Mouse (Mus musculus): ENCODE data around the gene Neil1.

Neil1 gene

GRCm38 (mm10) chr9:57148144-57148878 is at the start of gene Neil1:
TSS of gene Neil1 (minus strand) at chr9:57148305.
- peak; percentile 88 for DNase-seq

- no peak for DNase-seq
Observed at GRCm38 (mm10) chr9:57197414-57197813, 49.3 kb upstream of the Neil1 start.

GRCm38 (mm10) chr9:57196708-57197107 is 48.6 kb upstream of the Neil1 start:
- no peak for DNase-seq

- no peak for DNase-seq
Observed at GRCm38 (mm10) chr9:57168411-57168810, 20.3 kb upstream of the Neil1 start.

- no peak for DNase-seq
Observed at GRCm38 (mm10) chr9:57166173-57166572, 18.1 kb upstream of the Neil1 start.

GRCm38 (mm10) chr9:57163137-57163536 is 15.0 kb upstream of the Neil1 start:
- DNase-seq = no peak

DNA sequence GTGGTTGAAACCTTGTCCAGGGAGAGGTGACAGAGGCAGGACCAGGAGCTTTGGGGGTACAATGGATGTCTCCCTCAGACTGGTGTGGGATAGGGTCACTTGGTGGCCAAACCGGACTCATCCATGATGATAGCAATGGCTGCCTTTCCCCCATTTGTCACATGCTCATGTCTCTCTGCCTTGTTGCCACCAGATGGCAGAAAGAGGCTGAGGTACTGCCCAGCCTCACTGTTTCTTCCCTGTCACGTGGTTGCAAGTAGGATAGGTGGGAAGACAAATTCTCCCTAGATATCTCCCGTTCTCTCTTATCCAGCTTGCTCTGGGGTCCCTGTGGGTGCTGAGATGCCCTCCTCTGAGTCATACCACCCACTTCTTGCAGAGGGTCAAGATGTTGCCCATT is 14.4 kb upstream of the Neil1 start:
- DNase-seq = peak; percentile 31

DNA sequence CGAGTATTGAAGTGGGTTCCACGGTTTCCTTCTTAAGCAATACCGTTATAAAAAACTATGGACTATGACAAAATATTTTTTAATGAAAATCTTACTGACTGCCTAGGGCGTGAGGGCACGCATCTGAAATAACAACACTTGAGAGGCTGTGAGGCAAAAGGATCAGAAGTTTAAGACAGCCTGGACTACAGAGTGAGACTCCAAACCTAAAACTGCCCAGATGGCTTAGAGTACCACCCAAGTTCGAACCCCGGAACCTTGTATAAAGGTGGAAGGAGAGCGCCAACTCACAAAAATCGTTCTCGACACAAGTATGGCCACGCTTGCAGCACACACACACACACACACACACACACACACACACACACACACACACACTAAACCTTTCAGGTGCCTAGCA is 10.4 kb upstream of the Neil1 start:
- no peak for DNase-seq

GRCm38 (mm10) chr9:57158013-57158470 is 9.9 kb upstream of the Neil1 start, which contains the start of gene Commd4:
TSS of gene Commd4 (minus strand) at chr9:57158331.
- DNase-seq = peak; percentile 87

GRCm38 (mm10) chr9:57157499-57157898 is 9.4 kb upstream of the Neil1 start:
- no peak for DNase-seq

- DNase-seq = no peak
Observed at GRCm38 (mm10) chr9:57156823-57157222, 8.7 kb upstream of the Neil1 start.

GRCm38 (mm10) chr9:57156383-57156782 is 8.3 kb upstream of the Neil1 start:
- DNase-seq = no peak

DNA sequence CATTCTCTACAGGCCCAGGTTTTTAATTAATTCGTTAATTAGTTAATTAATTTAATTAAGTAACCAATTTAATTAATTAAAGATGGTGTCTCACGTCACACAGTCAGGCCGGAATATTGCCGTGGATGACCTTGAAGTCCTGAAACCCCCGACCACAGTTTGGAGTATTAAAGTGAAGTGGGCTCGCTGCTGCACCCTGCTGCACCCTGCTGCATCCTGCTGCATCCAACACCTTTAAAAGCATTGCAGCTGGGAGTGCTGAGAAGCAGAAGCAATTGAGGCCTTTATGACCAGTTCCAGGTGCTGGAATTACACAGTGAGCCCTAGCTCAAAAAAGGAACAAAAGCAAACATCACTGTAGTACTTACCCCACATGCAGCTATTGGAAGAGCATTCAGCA is 4.2 kb upstream of the Neil1 start:
- DNase-seq = no peak

GRCm38 (mm10) chr9:57150192-57150591 is 2.1 kb upstream of the Neil1 start:
- no peak for DNase-seq

GRCm38 (mm10) chr9:57149021-57149420 is 916 bp upstream of the Neil1 start:
- no peak for DNase-seq

- DNase-seq = no peak
Observed at GRCm38 (mm10) chr9:57147205-57148143, 631 bp downstream of the Neil1 start.

DNA sequence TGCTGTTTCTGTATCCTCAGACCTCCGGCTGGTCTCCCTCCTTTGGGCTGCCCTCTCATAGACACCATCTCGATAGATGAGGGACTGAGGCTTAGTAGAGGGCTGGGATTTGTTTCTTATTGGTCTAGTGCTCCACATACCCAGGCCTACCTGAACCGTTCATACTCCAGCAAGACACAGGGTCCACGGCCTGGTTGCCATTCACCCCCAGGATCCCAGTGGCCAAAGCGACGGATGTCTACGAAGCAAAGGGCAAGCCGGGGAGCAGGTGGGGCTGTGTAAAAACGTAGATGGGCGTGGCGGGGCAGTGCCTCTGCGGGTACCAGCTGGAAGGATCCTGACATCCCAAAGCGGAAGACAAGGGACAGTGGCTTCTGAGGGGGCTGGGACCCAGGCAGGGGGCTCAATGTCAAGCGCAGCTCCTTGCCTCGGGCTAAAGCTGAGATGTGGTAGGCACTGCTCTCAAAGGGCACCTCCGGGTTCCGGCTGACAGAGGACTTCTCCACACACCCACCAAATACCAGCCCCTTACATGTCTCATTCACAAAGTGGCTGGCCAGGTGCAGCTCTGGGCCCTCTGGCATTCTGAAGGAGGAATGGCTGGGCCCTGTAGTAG is 1.5 kb downstream of the Neil1 start:
- no peak for DNase-seq

DNA sequence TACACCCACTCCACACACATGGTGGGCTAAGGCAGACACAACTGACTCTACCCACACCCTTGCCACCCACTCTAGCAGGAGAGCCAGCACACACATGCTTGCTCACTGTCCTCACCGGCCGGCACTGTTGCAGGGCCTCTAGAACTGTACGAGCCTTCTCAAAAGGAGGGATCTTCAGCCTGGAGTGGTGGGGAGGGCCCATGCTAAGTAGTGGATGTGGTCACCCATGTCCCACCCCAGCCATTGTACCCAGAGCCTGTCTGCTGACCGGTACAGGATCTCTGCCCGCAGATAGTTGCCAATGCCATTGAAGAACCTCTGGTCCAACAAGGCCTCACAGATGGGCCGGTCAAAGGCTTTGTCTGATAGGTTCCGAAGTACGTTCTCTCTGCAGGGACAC is 3.3 kb downstream of the Neil1 start:
- DNase-seq = no peak

- no peak for DNase-seq
Observed at GRCm38 (mm10) chr9:57143212-57143611, 4.9 kb downstream of the Neil1 start.

DNA sequence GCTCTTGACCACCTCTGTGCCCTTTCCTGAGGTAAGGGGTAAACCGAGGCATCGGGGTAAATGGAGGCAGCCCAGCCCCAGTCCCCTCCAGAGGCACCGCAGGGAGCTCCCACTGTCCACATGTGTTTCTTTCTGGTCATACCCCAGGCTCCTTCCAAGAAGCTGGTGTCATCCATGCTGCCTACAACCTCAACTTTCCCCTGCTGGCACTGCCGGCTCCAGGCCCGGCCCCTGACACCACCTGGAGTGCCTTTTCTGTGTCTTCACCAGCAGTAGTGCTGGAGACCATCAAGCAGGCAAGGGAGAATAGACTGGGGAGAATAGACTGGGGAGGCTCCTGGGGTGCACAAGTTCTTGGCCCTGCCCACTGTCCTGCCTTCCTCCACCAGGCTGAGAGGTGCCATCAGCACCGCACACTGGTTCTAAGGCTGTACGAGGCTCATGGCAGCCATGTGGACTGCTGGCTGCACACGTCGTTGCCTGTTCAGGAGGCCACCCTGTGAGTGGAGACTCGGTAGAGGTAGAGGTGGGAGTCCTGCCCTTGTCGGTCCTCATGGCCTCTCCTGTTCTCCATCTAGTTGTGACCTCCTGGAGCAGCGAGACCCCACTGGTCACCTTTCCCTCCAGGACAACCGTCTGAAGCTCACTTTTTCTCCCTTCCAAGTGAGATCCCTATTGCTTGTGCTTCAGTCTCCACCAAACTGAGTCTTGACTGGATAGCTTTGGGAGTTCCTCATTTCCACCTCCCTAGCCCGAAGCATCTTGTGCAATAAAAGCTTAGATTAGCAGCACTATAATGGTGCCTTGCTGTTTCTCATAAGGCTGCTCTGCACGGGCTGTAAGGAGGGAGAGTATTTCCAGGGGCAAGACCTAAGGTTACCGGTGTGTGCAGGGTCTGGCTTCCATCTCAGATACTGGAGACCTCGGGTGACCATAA is 6.4 kb downstream of the Neil1 start:
- DNase-seq = no peak

DNA sequence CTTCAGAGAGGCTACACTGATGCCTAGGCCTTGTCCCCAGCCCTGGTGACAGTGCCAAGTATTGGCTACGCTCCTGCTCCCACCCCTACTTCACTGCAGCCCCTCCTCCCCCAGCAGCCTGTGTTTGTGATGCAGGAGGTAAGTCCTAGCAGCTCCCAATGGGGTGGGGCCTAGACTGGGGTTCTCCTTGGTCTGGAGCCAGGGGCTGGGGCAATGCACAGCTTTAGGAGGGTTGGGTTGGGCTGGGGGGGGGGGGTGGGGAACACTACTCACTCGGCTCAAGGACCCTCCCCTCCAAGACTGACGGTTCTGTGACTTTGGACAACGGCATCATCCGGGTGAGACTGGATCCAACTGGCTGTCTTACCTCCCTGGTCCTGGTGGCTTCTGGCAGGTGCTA is 8.5 kb downstream of the Neil1 start:
- no peak for DNase-seq

- DNase-seq = no peak
Observed at GRCm38 (mm10) chr9:57139110-57139509, 9.0 kb downstream of the Neil1 start.
